Mouse (Mus musculus): ENCODE measurements around the gene Ppat.
"Not testable (repeated sequence)": the region's sequence is repeated elsewhere in the genome, so short reads cannot be mapped to it uniquely, and the experiment has no call there.

Ppat gene

GRCm38 (mm10) chr5:76951106-76952027 lies at the start of gene Ppat, which contains the start of gene Paics:
Gene Ppat (minus strand): TSS chr5:76951578.
Gene Paics (plus strand): TSS chr5:76951307.
- DNase-seq, result peak; percentile 98

GRCm38 (mm10) chr5:76998416-76998815 lies 47.0 kb upstream of the Ppat start:
- no peak for DNase-seq

- no peak for DNase-seq
Measured at GRCm38 (mm10) chr5:76993174-76993814, 41.9 kb upstream of the Ppat start.

GRCm38 (mm10) chr5:76990789-76991188 lies 39.4 kb upstream of the Ppat start:
- DNase-seq, result no peak

GRCm38 (mm10) chr5:76984015-76984414 lies 32.6 kb upstream of the Ppat start:
- no peak for DNase-seq

GRCm38 (mm10) chr5:76975736-76976135 lies 24.4 kb upstream of the Ppat start:
- DNase-seq, result peak; percentile 18

- DNase-seq, result peak; percentile 85
Measured at GRCm38 (mm10) chr5:76974554-76975285, 23.3 kb upstream of the Ppat start, which contains the start of gene Srp72. Gene Srp72 (plus strand): TSS chr5:76974683.

GRCm38 (mm10) chr5:76974207-76974553 lies 22.8 kb upstream of the Ppat start:
- no peak for DNase-seq

- DNase-seq, result no peak
Measured at GRCm38 (mm10) chr5:76973488-76973887, 22.1 kb upstream of the Ppat start.

GRCm38 (mm10) chr5:76971115-76971514 lies 19.7 kb upstream of the Ppat start:
- DNase-seq, result not testable (repeated sequence)

- DNase-seq, result no peak
Measured at GRCm38 (mm10) chr5:76969250-76969649, 17.9 kb upstream of the Ppat start.

GRCm38 (mm10) chr5:76964651-76965050 lies 13.3 kb upstream of the Ppat start:
- no peak for DNase-seq

GRCm38 (mm10) chr5:76962545-76962944 lies 11.2 kb upstream of the Ppat start:
- no peak for DNase-seq

GRCm38 (mm10) chr5:76959587-76959986 lies 8.2 kb upstream of the Ppat start:
- DNase-seq, result no peak

GRCm38 (mm10) chr5:76957954-76958353 lies 6.6 kb upstream of the Ppat start:
- DNase-seq, result no peak

- DNase-seq, result no peak
Measured at GRCm38 (mm10) chr5:76955474-76955873, 4.1 kb upstream of the Ppat start.

- no peak for DNase-seq
Measured at GRCm38 (mm10) chr5:76954271-76954900, 3.0 kb upstream of the Ppat start.

GRCm38 (mm10) chr5:76953794-76954193 lies 2.4 kb upstream of the Ppat start:
- DNase-seq, result no peak

- DNase-seq, result no peak
Measured at GRCm38 (mm10) chr5:76952112-76953040, 998 bp upstream of the Ppat start.

- no peak for DNase-seq
Measured at GRCm38 (mm10) chr5:76950343-76951105, 854 bp downstream of the Ppat start.

- no peak for DNase-seq
Measured at GRCm38 (mm10) chr5:76947758-76948157, 3.6 kb downstream of the Ppat start.

Data from cerebellum, adult 9-11 months (tissue).